Mouse (Mus musculus) intestine, embryonic 15.5 days (tissue): Measurements from ENCODE around the gene Golph3l. TPM values are rescaled to one million over a fixed set of nuclear protein-coding genes. Genes with fewer than 3 reads are reported as not detected.

Source experiments
- ATAC-seq: fragments of 200-750 bp; cut with Nextera tagmentation; 2 replicates; pipeline ENCODE4 v1.8.0; 2017; ENCODE audit warnings: moderate TSS enrichment, moderate library complexity
- H3K27ac ChIP-seq: fragments of 300-500 bp; sonication (generic); 2 replicates; pipeline ENCODE4 v1.5.1; 2015; ENCODE audit warnings: mild to moderate bottlenecking, inconsistent platforms
- H3K27me3 ChIP-seq: fragments of 300-500 bp; sonication (generic); replicated peaks from 2 replicates; pipeline ENCODE4 v1.6.1; 2015; ENCODE audit warnings: inconsistent platforms
- H3K36me3 ChIP-seq: fragments of 300-500 bp; sonication (generic); 2 replicates; pipeline ENCODE4 v1.6.1; 2015; ENCODE audit warnings: inconsistent platforms
- H3K4me1 ChIP-seq: fragments of 300-500 bp; sonication (generic); replicated peaks from 2 replicates; pipeline ENCODE4 v1.6.1; 2015; ENCODE audit warnings: inconsistent platforms
- H3K4me2 ChIP-seq: fragments of 300-500 bp; sonication (generic); replicated peaks from 2 replicates; pipeline ENCODE4 v1.6.1; 2015; ENCODE audit warnings: mild to moderate bottlenecking, inconsistent platforms
- H3K4me3 ChIP-seq: fragments of 300-500 bp; sonication (generic); replicated peaks from 2 replicates; pipeline ENCODE4 v1.5.1; 2015; ENCODE audit warnings: inconsistent platforms
- H3K9ac ChIP-seq: fragments of 300-500 bp; sonication (generic); 2 replicates; pipeline ENCODE4 v1.6.1; 2015; ENCODE audit warnings: inconsistent platforms
- H3K9me3 ChIP-seq: fragments of 300-500 bp; sonication (generic); 2 replicates; pipeline ENCODE4 v1.6.1; 2016; ENCODE audit warnings: inconsistent platforms
- WGBS: fragments of 180-500 bp; shearing (Covaris S2); methylation state at CpG from one replicate; pipeline ENCODE4 v1.1.7; 2015; 5-methylcytosine and 5-hydroxymethylcytosine counted together
- polyA plus RNA-seq: library from polyadenylated mRNA; unstranded; fragments of >200 nt; fragmentation: Nextera tagmentation; extraction: Ambion mirVana; gene quantifications from 2 replicates; pipeline ENCODE4 v1.2.1, GENCODE M21; 2015

Gene Golph3l
- polyA plus RNA-seq, 1 experiment from 2014 or later, result 41.4 TPM

DNA sequence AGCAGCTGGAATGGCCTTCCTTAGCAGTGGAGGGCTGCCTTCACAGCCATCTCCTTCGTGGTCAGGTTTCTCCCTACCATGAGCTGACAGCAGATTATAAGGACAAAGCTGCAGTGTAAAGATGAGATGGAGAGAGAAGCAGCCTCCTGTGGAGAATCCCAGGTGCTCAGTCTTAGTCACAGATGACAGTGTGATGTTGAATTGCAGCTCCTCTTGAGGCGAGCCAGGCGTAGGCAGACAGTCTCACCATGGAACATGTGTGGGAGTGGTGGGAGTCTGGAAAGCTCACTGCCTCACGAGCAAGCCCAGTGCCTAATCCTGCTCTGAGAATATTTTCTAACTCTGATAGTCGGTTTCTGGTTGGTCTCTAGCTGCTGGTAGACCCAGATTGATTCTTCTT, 39.0 kb downstream of the Golph3l start:
- Histone ChIP-seq H3K9ac (no peak overlapping the region), H3K4me1 (0 out of 2 replicates have a peak, but pooled peaks cover 7% of the 10 kb centered on the region), H3K27me3 (no peaks in the 10 kb centered on the region), H3K4me2 (no peak overlapping the region), H3K27ac (no peak overlapping the region), H3K9me3 (no peaks in the 10 kb centered on the region), H3K4me3 (no peak overlapping the region), H3K36me3 (peaks cover 25% of the 10 kb centered on the region)
- 86% methylated on average over 5 of the region's 5 CpGs for WGBS
- ATAC-seq, result no peak

DNA sequence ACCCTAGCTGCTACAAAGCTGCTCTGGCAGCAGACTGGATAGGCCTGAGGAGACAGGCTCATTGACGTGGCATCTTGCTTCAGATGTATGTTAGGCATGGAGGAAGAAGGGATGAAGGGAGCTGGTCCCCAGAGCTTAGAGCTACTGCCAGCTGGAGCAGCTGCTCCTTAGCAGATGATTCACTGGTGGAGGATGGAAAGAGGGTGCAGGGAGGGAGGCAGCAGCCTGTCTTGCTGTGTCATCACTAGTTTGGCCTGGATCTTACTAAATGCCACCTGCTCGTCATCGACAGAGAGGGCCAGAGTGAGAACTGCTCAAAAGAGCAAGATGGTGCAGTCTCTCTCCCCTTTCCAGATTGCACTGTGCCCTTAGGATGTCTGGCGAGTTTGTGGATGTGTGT, 41.0 kb downstream of the Golph3l start:
- Histone ChIP-seq H3K4me1 (0 out of 2 replicates have a peak, but pooled peaks cover 7% of the 10 kb centered on the region), H3K4me3 (no peak overlapping the region), H3K9me3 (no peaks in the 10 kb centered on the region), H3K27ac (no peak overlapping the region), H3K4me2 (no peak overlapping the region), H3K36me3 (peaks cover 29% of the 10 kb centered on the region), H3K9ac (no peak overlapping the region), H3K27me3 (no peaks in the 10 kb centered on the region)
- no peak for ATAC-seq
- 75% methylated on average over 4 of the region's 4 CpGs for WGBS

DNA sequence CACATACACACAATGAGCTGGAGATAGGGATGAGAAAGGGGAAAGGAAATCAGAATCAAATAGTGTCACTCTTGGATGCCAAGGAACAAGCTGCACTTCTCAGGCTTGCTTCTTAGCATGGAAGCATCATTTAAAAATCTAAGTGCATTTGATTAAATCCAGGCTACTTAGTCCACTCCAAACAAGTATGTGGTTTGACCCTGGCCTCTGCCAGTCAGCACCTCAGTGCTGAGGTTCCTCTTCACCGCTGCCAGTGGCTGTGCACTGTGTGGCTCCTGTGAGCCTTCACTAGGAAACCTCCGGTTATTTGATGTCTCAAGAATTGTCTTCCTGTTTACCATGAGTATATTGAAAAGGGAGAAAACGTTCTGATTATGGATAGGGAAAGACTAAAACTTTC, 42.1 kb downstream of the Golph3l start:
- Histone ChIP-seq H3K9me3 (no peaks in the 10 kb centered on the region), H3K4me1 (0 out of 2 replicates have a peak, but pooled peaks cover 5% of the 10 kb centered on the region), H3K9ac (no peak overlapping the region), H3K27ac (no peak overlapping the region), H3K4me3 (no peak overlapping the region), H3K27me3 (no peaks in the 10 kb centered on the region), H3K4me2 (no peak overlapping the region), H3K36me3 (peaks cover 29% of the 10 kb centered on the region)
- ATAC-seq, result no peak
- WGBS, result 77% methylated on average over 3 of the region's 3 CpGs

DNA sequence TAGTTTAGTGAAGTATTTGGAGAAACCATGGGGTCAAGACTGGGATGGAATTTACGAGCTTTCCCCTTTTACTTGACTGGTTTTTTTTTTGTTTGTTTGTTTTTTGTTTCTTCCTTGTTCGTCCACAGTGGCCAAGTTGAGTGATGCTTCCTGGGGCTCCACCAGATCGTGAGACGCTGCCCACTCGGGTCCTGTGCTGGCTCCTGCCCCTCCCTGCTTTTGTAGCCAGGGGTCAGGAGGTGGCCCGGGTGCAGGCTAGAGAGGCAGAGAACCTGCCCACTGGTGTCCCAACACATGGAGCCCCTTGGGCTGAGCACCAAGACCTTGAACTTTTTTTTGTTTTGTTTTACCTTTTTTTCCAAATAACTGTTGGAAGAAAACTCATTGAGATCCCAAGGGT, 42.6 kb downstream of the Golph3l start:
- WGBS, result 58% methylated on average over 6 of the region's 6 CpGs
- H3K4me2 ChIP-seq, result no peak overlapping the region
- no peaks in the 10 kb centered on the region for H3K27me3 ChIP-seq
- H3K4me3 ChIP-seq, result no peak overlapping the region
- H3K9me3 ChIP-seq, result no peaks in the 10 kb centered on the region
- ATAC-seq, result no peak
- peaks cover 29% of the 10 kb centered on the region for H3K36me3 ChIP-seq
- peaks cover under 1% of the 10 kb centered on the region; the same call in 1 of the 2 replicates for H3K4me1 ChIP-seq
- H3K9ac ChIP-seq, result no peak overlapping the region
- no peak overlapping the region for H3K27ac ChIP-seq

DNA sequence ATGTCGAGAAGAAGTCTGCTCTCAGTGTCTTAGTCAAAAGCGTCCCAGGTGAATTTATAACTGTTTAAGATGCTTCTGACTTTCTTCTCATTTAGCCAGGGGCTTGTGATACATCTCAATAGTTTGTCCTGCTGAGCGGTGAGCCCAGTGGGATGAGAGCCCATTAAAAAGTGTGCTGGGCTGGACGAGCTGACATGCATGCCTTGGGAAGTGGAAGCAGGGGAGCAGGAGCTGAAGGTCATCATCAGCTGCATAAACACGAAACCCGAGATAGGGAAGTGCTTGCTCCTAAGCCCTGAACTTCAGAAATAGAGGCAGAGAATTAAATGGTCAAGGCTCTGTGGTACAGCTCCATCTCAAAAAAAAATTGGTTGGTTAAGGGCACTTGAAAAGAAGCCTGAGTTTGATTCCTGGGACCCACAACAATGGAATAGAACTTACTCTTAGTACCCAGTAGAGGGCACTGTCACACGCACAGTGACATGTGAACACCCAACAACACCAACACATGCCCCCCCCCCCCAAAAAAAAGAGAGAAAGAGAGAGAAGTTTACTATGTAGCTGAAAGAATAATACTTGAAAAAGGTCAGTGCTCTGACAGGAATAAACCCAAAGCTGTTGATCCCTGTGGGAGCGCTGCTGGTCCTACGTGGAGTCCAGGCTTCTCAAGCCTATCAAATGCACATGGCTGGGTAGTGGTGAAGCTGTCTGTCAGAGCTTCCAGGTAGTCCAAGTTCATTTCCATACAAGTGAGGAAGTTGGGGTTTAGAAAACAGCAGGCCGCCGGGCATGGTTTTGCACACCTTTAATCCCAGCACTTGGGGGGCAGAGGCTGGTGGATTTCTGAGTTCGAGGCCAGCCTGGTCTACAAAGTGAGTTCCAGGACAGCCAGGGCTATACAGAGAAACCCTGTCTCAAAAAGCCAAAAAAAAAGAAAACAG, 44.2 kb downstream of the Golph3l start:
- H3K9ac ChIP-seq, result no peak overlapping the region
- H3K27ac ChIP-seq, result no peak overlapping the region
- H3K4me2 ChIP-seq, result no peak overlapping the region
- 63% methylated on average over 12 of the region's 12 CpGs for WGBS
- H3K9me3 ChIP-seq, result no peaks in the 10 kb centered on the region
- H3K4me1 ChIP-seq, result no peaks in the 10 kb centered on the region; the same call in 1 of the 2 replicates
- no peak; the same call in 1 of the 2 replicates for ATAC-seq
- peaks cover 20% of the 10 kb centered on the region; the same call in 1 of the 2 replicates for H3K36me3 ChIP-seq
- no peaks in the 10 kb centered on the region for H3K27me3 ChIP-seq
- H3K4me3 ChIP-seq, result no peak overlapping the region

DNA sequence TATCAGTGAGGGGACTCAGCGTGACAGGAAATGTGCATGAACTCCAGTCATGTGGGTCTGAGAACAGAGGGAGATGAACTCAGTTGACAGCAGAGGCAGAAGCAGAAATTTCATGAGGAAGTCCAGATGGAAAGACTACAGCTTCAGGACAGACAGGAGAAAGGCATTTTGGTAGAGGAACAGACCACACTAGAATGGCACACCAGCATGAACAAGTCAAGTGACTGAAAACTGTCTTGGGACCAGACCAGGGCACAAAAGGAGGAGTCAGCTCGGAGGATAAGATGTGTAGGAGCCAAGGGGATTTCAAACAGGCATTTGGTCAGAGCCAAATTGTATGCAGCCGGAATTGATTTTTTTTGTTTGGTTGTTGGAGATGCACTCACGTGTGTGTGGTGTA, 46.9 kb downstream of the Golph3l start:
- Histone ChIP-seq H3K9me3 (no peaks in the 10 kb centered on the region), H3K4me2 (no peak overlapping the region), H3K4me1 (no peaks in the 10 kb centered on the region; the same call in 1 of the 2 replicates), H3K27ac (no peak overlapping the region), H3K36me3 (peaks cover 9% of the 10 kb centered on the region; the same call in 1 of the 2 replicates), H3K4me3 (no peak overlapping the region), H3K27me3 (no peaks in the 10 kb centered on the region), H3K9ac (no peak overlapping the region)
- WGBS, result 58% methylated on average over 4 of the region's 4 CpGs
- ATAC-seq, result no peak

DNA sequence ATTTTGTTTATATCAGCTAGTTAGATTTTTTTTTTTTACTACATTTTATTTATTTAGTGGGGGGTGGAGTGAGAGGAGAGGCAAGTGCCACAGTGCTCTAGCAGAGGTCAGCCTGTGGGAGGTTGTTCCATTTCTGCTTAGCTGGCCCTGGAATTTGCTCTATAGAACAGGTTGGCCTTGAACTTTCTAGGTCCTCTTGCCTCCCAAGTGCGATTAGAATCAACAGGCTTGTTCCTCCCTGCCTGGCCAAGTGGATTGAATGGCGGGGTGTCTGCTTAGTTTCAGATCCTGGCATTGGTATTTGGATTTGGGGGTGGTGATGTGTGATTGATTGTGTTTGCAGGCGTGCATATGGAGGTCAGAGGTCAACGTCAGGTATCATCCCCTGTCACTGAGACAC, 47.3 kb downstream of the Golph3l start:
- Histone ChIP-seq H3K4me1 (no peaks in the 10 kb centered on the region; the same call in 1 of the 2 replicates), H3K9ac (no peak overlapping the region), H3K27me3 (no peaks in the 10 kb centered on the region), H3K27ac (no peak overlapping the region), H3K4me2 (no peak overlapping the region), H3K36me3 (peaks cover 9% of the 10 kb centered on the region; the same call in 1 of the 2 replicates), H3K4me3 (no peak overlapping the region), H3K9me3 (no peaks in the 10 kb centered on the region)
- WGBS, result 60% methylated on average over 4 of the region's 4 CpGs
- ATAC-seq, result no peak

DNA sequence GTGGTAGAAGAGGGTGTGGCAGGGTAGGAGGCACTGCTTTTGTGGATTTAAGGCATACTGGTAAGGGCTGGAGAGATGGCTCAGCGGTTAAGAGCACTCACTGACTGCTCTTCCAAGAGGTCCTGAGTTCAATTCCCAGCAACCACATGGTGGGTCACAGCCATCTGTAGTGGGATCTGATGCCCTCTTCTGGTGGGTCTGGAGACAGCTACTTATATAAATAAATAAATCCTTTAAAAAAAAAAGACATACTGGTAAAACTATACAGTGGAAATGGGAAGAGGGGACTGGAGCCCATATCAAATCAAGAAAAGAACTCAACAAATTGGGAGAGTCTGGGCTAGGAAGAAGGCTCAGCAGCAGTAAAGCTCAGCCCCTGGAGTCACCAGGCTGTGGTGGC, 51.0 kb downstream of the Golph3l start:
- Histone ChIP-seq H3K36me3 (no peaks in the 10 kb centered on the region), H3K4me1 (no peaks in the 10 kb centered on the region; the same call in 1 of the 2 replicates), H3K27ac (no peak overlapping the region), H3K4me2 (no peak overlapping the region), H3K9ac (no peak overlapping the region), H3K27me3 (no peaks in the 10 kb centered on the region), H3K9me3 (no peaks in the 10 kb centered on the region), H3K4me3 (no peak overlapping the region)
- ATAC-seq, result no peak
- 91% methylated on average over 1 of the region's 1 CpGs for WGBS

DNA sequence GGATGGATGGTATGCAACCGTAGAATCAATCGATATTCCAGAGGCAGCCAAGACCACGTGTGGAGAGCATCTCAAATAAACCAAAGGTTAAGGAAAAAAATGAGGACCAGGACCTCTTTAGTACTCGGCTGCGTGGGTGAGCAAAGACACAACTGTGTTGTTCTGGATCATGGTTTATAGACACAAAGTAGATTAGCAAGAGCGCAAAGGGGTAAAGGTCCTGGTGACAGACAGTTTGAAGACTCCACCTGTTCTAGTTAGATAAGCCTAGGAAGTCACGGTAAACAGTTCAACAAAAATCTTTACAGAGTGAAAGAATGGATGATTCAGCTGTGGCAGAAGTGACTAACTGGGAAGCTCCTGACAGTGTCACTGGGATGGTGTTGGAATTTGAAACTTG, 54.4 kb downstream of the Golph3l start:
- no peaks in the 10 kb centered on the region for H3K27me3 ChIP-seq
- WGBS, result 63% methylated on average over 7 of the region's 7 CpGs
- H3K9ac ChIP-seq, result no peak overlapping the region
- H3K27ac ChIP-seq, result no peak overlapping the region
- no peaks in the 10 kb centered on the region for H3K4me1 ChIP-seq
- no peak overlapping the region for H3K4me2 ChIP-seq
- no peaks in the 10 kb centered on the region for H3K36me3 ChIP-seq
- ATAC-seq, result peak; percentile 55
- no peaks in the 10 kb centered on the region for H3K9me3 ChIP-seq
- no peak overlapping the region for H3K4me3 ChIP-seq

DNA sequence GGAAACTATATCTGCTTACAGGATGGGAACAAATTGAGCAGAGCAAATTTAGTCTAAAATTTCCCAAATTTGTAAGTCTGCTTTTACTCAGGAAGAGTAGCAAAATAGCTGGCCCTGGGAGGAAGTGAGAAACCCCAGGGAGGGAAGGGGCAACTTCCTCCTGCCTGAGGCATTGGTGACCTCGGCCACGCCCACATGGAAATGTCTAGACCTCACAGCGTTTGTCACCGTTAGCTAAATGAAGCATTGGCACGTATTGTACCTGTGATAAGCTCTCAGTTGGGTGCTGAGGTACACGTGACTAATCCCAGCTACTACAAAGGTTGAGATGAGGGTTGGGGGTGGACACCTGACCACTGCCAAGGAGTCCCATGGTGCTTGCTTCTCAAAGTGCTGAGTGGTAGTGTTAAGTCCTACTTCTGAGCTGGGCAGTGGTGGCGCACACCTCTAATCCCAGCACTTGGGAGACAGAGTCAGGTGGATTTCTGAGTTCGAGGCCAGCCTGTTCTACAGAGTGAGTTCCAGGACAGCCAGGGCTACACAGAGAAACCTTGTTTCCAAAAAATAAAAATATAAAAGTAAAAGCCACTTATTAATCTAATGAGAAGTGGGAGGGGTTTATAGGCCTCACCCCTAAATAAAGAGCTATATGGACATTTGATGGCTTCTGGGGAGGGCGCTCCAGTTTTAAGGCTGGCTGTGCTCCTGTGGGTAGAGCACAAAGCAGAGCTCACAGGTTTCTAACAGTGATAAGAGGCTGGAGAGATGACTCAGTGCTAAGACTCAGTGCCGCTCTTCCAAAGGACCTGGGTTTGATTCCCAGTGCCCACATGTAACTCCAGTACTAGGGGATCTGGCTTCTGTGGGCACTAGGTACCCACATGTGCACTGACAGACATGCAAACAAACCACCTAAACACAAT, 56.8 kb downstream of the Golph3l start:
- Histone ChIP-seq H3K27ac (no peak overlapping the region), H3K9me3 (no peaks in the 10 kb centered on the region), H3K9ac (no peak overlapping the region), H3K4me3 (no peak overlapping the region), H3K4me2 (no peak overlapping the region), H3K36me3 (no peaks in the 10 kb centered on the region), H3K27me3 (no peaks in the 10 kb centered on the region), H3K4me1 (peaks cover 4% of the 10 kb centered on the region; the same call in 1 of the 2 replicates)
- WGBS, result 58% methylated on average over 10 of the region's 10 CpGs
- ATAC-seq, result peak; percentile 59

DNA sequence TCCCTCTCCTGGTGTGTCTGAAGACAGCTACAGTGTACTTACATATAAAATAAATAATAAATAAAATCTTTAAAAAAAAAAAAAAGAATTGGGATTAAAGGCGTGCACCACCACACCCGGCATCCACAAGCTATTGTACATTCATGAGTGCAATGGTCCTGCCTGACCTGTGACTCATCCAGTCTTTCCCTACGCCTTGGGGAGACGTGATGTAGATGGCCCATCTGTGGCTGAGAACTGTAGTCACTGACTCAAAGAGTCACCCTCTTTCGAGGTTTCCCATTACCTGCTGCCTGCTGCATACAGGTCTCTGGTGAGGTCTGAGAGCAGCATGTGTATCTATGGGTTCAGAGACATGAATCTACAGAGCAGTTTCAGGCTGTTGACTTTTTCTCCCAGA, 59.3 kb downstream of the Golph3l start:
- Histone ChIP-seq H3K4me3 (no peak overlapping the region), H3K27me3 (no peaks in the 10 kb centered on the region), H3K27ac (no peak overlapping the region), H3K4me2 (no peak overlapping the region), H3K4me1 (peaks cover 13% of the 10 kb centered on the region; the same call in 1 of the 2 replicates), H3K9me3 (no peaks in the 10 kb centered on the region), H3K36me3 (no peaks in the 10 kb centered on the region), H3K9ac (no peak overlapping the region)
- WGBS, result 86% methylated on average over 5 of the region's 5 CpGs
- ATAC-seq, result no peak
